Comparison of ENCODE assay signal across 27 mouse cellular contexts in the genomic region with DNA sequence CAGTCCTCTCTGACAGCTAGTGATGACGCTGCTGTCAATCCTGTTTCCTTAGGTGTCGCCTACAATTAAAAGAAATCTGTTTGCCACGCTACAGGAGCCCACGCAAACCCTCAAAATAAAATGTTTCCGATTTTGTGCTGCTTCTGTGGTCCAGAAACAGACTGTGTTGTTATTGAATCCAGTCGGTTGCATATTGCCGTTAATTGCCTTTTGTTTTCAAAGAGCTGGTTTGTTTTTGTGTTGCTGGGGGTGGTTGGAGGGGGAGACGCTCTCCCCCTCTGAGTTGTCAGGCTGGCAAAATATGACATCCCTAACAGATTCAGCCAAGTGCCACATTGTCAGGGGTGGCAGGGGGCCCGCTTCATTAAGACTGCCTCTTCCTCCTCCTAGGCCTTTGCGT. TPM values are rescaled to one million over a fixed set of nuclear protein-coding genes. Genes with fewer than 3 reads are reported as not detected.
A peak's percentile ranks its signal among the peaks of the same experiment; 100 is the strongest.
DNase-seq lines count a peak whose midpoint lies in the region; ATAC-seq and TF ChIP-seq lines count a peak whose summit lies in the region.
"Had no signal": no experiment of that assay in that cellular context is flagged by ENCODE, and none has a peak within 500 bp of the region (broad histone marks: within the 10 kb centered on the region; RNA-seq: fewer than 3 reads in every experiment).

No protein-coding gene starts in this region.

- no peak overlapping the region for H3K4me3 ChIP-seq in forebrain, embryonic 10.5 days
- no peak overlapping the region for H3K4me3 ChIP-seq in forebrain, embryonic 11.5 days (ENCODE audit: low read depth, low read length)
- no peak overlapping the region for H3K4me3 ChIP-seq in left cerebral cortex, adult 2 months
- H3K4me3 ChIP-seq in forebrain, embryonic 15.5 days, result no peak overlapping the region
- H3K4me3 ChIP-seq: embryonic facial prominence, embryonic 15.5 days; neural tube, embryonic 13.5 days had no signal

- peaks cover 19% of the 10 kb centered on the region for H3K4me1 ChIP-seq in forebrain, embryonic 10.5 days
- H3K4me1 ChIP-seq in forebrain, embryonic 11.5 days (replicated peaks; ENCODE audit: control insufficient read depth, insufficient read depth, low read length), result peaks cover 3% of the 10 kb centered on the region; the same call in 1 of the 2 replicates
- peaks cover 50% of the 10 kb centered on the region for H3K4me1 ChIP-seq in forebrain, embryonic 15.5 days

- DNase-seq in forebrain, embryonic 10.5 days (ENCODE audit: extremely low spot score, low spot score), result no peak
- no peak for DNase-seq in forebrain, embryonic 11.5 days (ENCODE audit: low spot score)
- no peak for DNase-seq in left cerebral cortex, adult 2 months (ENCODE audit: extremely low spot score in 1 of 2, low spot score in 2 of 2)
- DNase-seq in left cerebral cortex, adult 18-20 months (ENCODE audit: low spot score in 2 of 2), result no peak
- DNase-seq in telencephalon, adult 2 months (ENCODE audit: low read depth, low spot score), result peak; percentile 71
- no peak for DNase-seq in liver
- no peak for DNase-seq in urinary bladder, postnatal 4 days (ENCODE audit: low spot score in 2 of 2)
- DNase-seq: adrenal gland, postnatal 14 days; embryo, embryonic 11 days; gastrocnemius, postnatal 25 days; heart, postnatal 14 days; kidney, adult 9 months; lung, adult 18-20 months; lung, postnatal 36 days; right cerebral cortex, postnatal 25 days; thymus, postnatal 14 days had no signal

- WGBS in forebrain, embryonic 10.5 days, result 93% methylated on average over 10 of the region's 10 CpGs
- WGBS in forebrain, embryonic 11.5 days, result 84% methylated on average over 10 of the region's 10 CpGs
- WGBS in forebrain, embryonic 15.5 days, result 52% methylated on average over 10 of the region's 10 CpGs

- no peak overlapping the region for H3K4me2 ChIP-seq in forebrain, embryonic 11.5 days (ENCODE audit: low read depth, low read length, severe bottlenecking)
- H3K4me2 ChIP-seq in forebrain, embryonic 15.5 days (replicated peaks), result no peak overlapping the region
- H3K4me2 ChIP-seq: embryonic facial prominence, embryonic 15.5 days; heart, embryonic 11.5 days; midbrain, embryonic 11.5 days; neural tube, embryonic 13.5 days had no signal

- no peaks in the 10 kb centered on the region for H3K27me3 ChIP-seq in forebrain, embryonic 10.5 days (ENCODE audit: poor library complexity, severe bottlenecking)
- no peaks in the 10 kb centered on the region for H3K27me3 ChIP-seq in forebrain, embryonic 11.5 days (ENCODE audit: control insufficient read depth, insufficient read depth, low read length)
- no peaks in the 10 kb centered on the region for H3K27me3 ChIP-seq in forebrain, embryonic 15.5 days
- H3K27me3 ChIP-seq: CH12.LX; embryonic facial prominence, embryonic 15.5 days; neural tube, embryonic 13.5 days had no signal

- 0 out of 2 replicates have a peak overlapping the region, but pooled peaks have one; percentile 20 for H3K27ac ChIP-seq in forebrain, embryonic 10.5 days
- no peak overlapping the region for H3K27ac ChIP-seq in forebrain, embryonic 11.5 days (ENCODE audit: low read depth, low read length)
- peak overlapping the region; percentile 86 for H3K27ac ChIP-seq in left cerebral cortex, adult 2 months
- H3K27ac ChIP-seq in forebrain, embryonic 15.5 days (replicated peaks), result peak overlapping the region; percentile 84
- H3K27ac ChIP-seq: embryonic facial prominence, embryonic 15.5 days; stomach, postnatal 0 days had no signal

- peaks cover 38% of the 10 kb centered on the region for H3K36me3 ChIP-seq in forebrain, embryonic 10.5 days (replicated peaks)
- no peaks in the 10 kb centered on the region for H3K36me3 ChIP-seq in forebrain, embryonic 11.5 days (ENCODE audit: control insufficient read depth, insufficient read depth, low read length)
- no peaks in the 10 kb centered on the region for H3K36me3 ChIP-seq in forebrain, embryonic 15.5 days

- no peak overlapping the region for H3K9ac ChIP-seq in forebrain, embryonic 11.5 days (ENCODE audit: low read length)
- H3K9ac ChIP-seq in forebrain, embryonic 15.5 days (replicated peaks), result no peak overlapping the region
- H3K9ac ChIP-seq: embryonic facial prominence, embryonic 15.5 days; neural tube, embryonic 13.5 days had no signal

- ATAC-seq in forebrain, embryonic 11.5 days (replicated peaks; ENCODE audit: low FRiP score), result no peak
- ATAC-seq in forebrain, embryonic 15.5 days (replicated peaks), result peak; percentile 39

- intact Hi-C loops in left cerebral cortex, adult 2 months (cut with DNase I), result loop anchor here (5.0 kb wide), 1 partner anchor 51 kb away; no protein-coding TSS in a partner anchor

- H3K9me3 ChIP-seq in forebrain, embryonic 10.5 days, result no peaks in the 10 kb centered on the region
- no peaks in the 10 kb centered on the region for H3K9me3 ChIP-seq in forebrain, embryonic 11.5 days (ENCODE audit: control insufficient read depth, low read length)
- no peaks in the 10 kb centered on the region for H3K9me3 ChIP-seq in forebrain, embryonic 15.5 days
- H3K9me3 ChIP-seq: embryonic facial prominence, embryonic 15.5 days; neural tube, embryonic 13.5 days had no signal

- no peak for TF ChIP-seq CTCF in left cerebral cortex, adult 2 months (IDR thresholded peaks at IDR 0.05)

RNA-seq across cellular contexts. Expression of gene Rho, which starts 18.1 kb away (rescaled TPM):
- 0.06 and 0.10 TPM in 2 replicates for polyA plus RNA-seq in forebrain, embryonic 10.5 days (2016; fragmentation: Nextera tagmentation; extraction: Ambion mirVana)
- 0.09 TPM in 2 replicates for polyA plus RNA-seq in forebrain, embryonic 11.5 days (2014; fragmentation: Nextera tagmentation; extraction: Ambion mirVana)
- under 1 TPM; 0.56 to 0.79 TPM for total RNA-seq in left cerebral cortex, adult 2 months (2021)
- under 1 TPM; 0.63 to 0.70 TPM for total RNA-seq in left cerebral cortex, adult 18-20 months (2021)
- 0.09 and 0.19 TPM in 2 replicates for polyA plus RNA-seq in forebrain, embryonic 15.5 days (2015; fragmentation: Nextera tagmentation; extraction: Ambion mirVana)
- total RNA-seq: liver, adult 2 months had no signal
- polyA plus RNA-seq: intestine, embryonic 14.5 days; midbrain, embryonic 11.5 days had no signal

RNA-seq across cellular contexts. Expression of gene H1foo, which starts 31.3 kb away (rescaled TPM):
- polyA plus RNA-seq in forebrain, embryonic 10.5 days (2016; fragmentation: Nextera tagmentation; extraction: Ambion mirVana), result not detected in 2 replicates
- polyA plus RNA-seq in forebrain, embryonic 11.5 days (2014; fragmentation: Nextera tagmentation; extraction: Ambion mirVana), result not detected in 2 replicates
- not detected for total RNA-seq in left cerebral cortex, adult 2 months (2021)
- total RNA-seq in left cerebral cortex, adult 18-20 months (2021), result not detected
- polyA plus RNA-seq in forebrain, embryonic 15.5 days (2015; fragmentation: Nextera tagmentation; extraction: Ambion mirVana), result not detected in 2 replicates
- total RNA-seq: adrenal gland, postnatal 14 days; gastrocnemius, postnatal 25 days; heart, postnatal 14 days; left cerebral cortex, postnatal 14 days; liver, adult 2 months had no signal
- polyA plus RNA-seq: embryonic facial prominence, embryonic 15.5 days; heart, embryonic 11.5 days; intestine, embryonic 14.5 days; large intestine, adult 2 months; liver, adult 2 months; midbrain, embryonic 11.5 days; neural tube, embryonic 13.5 days; stomach, postnatal 0 days had no signal
